Mouse (Mus musculus) CH12.LX (cell line): ENCODE results near the gene Gimap9. TPM values are rescaled to one million over a fixed set of nuclear protein-coding genes. Genes with fewer than 3 reads are reported as not detected.

Experiments
- DNase-seq: peaks from one replicate; pipeline ENCODE4 v3.0.0-alpha.2; 2013; ENCODE audit errors: extremely low read depth
- H3K27ac ChIP-seq: 2 replicates; pipeline ENCODE4 v1.5.1; 2012; ENCODE audit warnings: low read depth, mild to moderate bottlenecking, control low read depth, moderate library complexity; ENCODE audit not compliant: insufficient read depth
- H3K27me3 ChIP-seq: replicated peaks from 2 replicates; pipeline ENCODE3; 2012; ENCODE audit warnings: inconsistent platforms
- H3K36me3 ChIP-seq, 2 experiments: replicated peaks in 1 of 2; 2 replicates each; pipeline versions ENCODE3 to v1.6.1; 2012; ENCODE audit warnings: inconsistent platforms in 1 of 2, low read length in 1 of 2, mild to moderate bottlenecking in 1 of 2, mixed read lengths in 1 of 2, moderate library complexity in 1 of 2; ENCODE audit not compliant: control insufficient read depth in 1 of 2, insufficient read depth in 1 of 2
- H3K4me1 ChIP-seq, 2 experiments: 2 replicates each; pipeline ENCODE4 v1.6.1; 2012; ENCODE audit warnings: inconsistent platforms in 1 of 2, moderate library complexity in 1 of 2; ENCODE audit not compliant: insufficient read depth in 2 of 2, control insufficient read depth in 1 of 2
- H3K4me2 ChIP-seq: 2 replicates; pipeline ENCODE4 v1.6.1; 2012; ENCODE audit warnings: low read depth, mild to moderate bottlenecking, control low read depth; ENCODE audit not compliant: poor library complexity, insufficient read depth, severe bottlenecking
- H3K4me3 ChIP-seq, 3 experiments: fragments of 150-350 bp in 1 of 3; sonication (generic) in 1 of 3; replicated peaks in 1 of 3; 2 replicates each; pipeline versions ENCODE3 to v1.5.1; 2011 to 2012; ENCODE audit warnings: low read depth in 2 of 3, low read length in 2 of 3, mild to moderate bottlenecking in 2 of 3, moderate library complexity in 2 of 3, control low read depth in 1 of 3, improper control_type of control experiment in 1 of 3, inconsistent platforms in 1 of 3, mixed read lengths in 1 of 3; ENCODE audit not compliant: poor library complexity in 1 of 3
- H3K79me2 ChIP-seq: replicated peaks from 2 replicates; pipeline ENCODE4 v1.6.1; 2012; ENCODE audit warnings: mild to moderate bottlenecking, moderate library complexity; ENCODE audit not compliant: control insufficient read depth, poor library complexity, insufficient read depth, severe bottlenecking; ENCODE audit errors: extremely low read depth
- H3K9ac ChIP-seq: 2 replicates; pipeline ENCODE4 v1.6.1; 2012; ENCODE audit warnings: low read depth, mild to moderate bottlenecking, control low read depth, moderate library complexity; ENCODE audit not compliant: insufficient read depth
- H3K9me3 ChIP-seq: replicated peaks from 2 replicates; pipeline ENCODE3; 2012; ENCODE audit warnings: low read length, inconsistent platforms, mixed read lengths
- CHD2 ChIP-seq: IDR thresholded peaks from 2 replicates; pipeline ENCODE4 v1.6.1; 2011; ENCODE audit warnings: low read length, improper control_type of control experiment
- ELF1 ChIP-seq: IDR thresholded peaks from 2 replicates; pipeline ENCODE4 v1.6.1; 2014; ENCODE audit warnings: low read depth, mild to moderate bottlenecking, inconsistent platforms, low read length, improper control_type of control experiment
- EP300 ChIP-seq: IDR thresholded peaks from 2 replicates; pipeline ENCODE4 v1.6.1; 2011; ENCODE audit warnings: low read length, improper control_type of control experiment
- IRF4 ChIP-seq: IDR thresholded peaks from 2 replicates; pipeline ENCODE4 v1.6.1; 2014; ENCODE audit warnings: low read depth, mild to moderate bottlenecking, inconsistent platforms, low read length, improper control_type of control experiment
- JUND ChIP-seq: conservative IDR thresholded peaks from 2 replicates; pipeline ENCODE4 v1.6.1; 2011; ENCODE audit warnings: low read depth, low read length, improper control_type of control experiment
- KAT2A ChIP-seq: IDR thresholded peaks from 2 replicates; pipeline ENCODE4 v1.6.1; 2012; ENCODE audit warnings: low read length, improper control_type of control experiment, inconsistent platforms; ENCODE audit not compliant: insufficient replicate concordance
- MAFK ChIP-seq: IDR thresholded peaks from 2 replicates; pipeline ENCODE4 v1.6.1; 2011; ENCODE audit warnings: low read length, improper control_type of control experiment; ENCODE audit not compliant: insufficient replicate concordance
- MAX ChIP-seq: IDR thresholded peaks from 2 replicates; pipeline ENCODE4 v1.6.1; 2011; ENCODE audit warnings: low read length, improper control_type of control experiment
- NELFE ChIP-seq: IDR thresholded peaks from 2 replicates; pipeline ENCODE4 v1.6.1; 2011; ENCODE audit warnings: low read depth, low read length, improper control_type of control experiment
- NRF1 ChIP-seq: IDR thresholded peaks from 2 replicates; pipeline ENCODE4 v1.6.1; 2014; ENCODE audit warnings: low read depth, mild to moderate bottlenecking, inconsistent platforms, low read length, improper control_type of control experiment, moderate library complexity
- POLR2A ChIP-seq: IDR thresholded peaks from 2 replicates; pipeline ENCODE4 v1.6.1; 2011; ENCODE audit warnings: low read depth, mild to moderate bottlenecking, improper control_type of control experiment, low read length
- RAD21 ChIP-seq: IDR thresholded peaks from 2 replicates; pipeline ENCODE4 v1.6.1; 2011; ENCODE audit warnings: low read depth, mild to moderate bottlenecking, low read length, improper control_type of control experiment, moderate library complexity
- SIN3A ChIP-seq: IDR thresholded peaks from 2 replicates; pipeline ENCODE4 v1.6.1; 2012; ENCODE audit warnings: low read length, improper control_type of control experiment, inconsistent platforms
- TBP ChIP-seq: conservative IDR thresholded peaks from 2 replicates; pipeline ENCODE4 v1.6.1; 2011; ENCODE audit warnings: low read depth, low read length, improper control_type of control experiment
- USF1 ChIP-seq: IDR thresholded peaks from 2 replicates; pipeline ENCODE4 v1.6.1; 2014; ENCODE audit warnings: low read depth, mild to moderate bottlenecking, inconsistent platforms, low read length, improper control_type of control experiment
- ZC3H11A ChIP-seq: IDR thresholded peaks from 2 replicates; pipeline ENCODE4 v1.6.1; 2012; ENCODE audit warnings: low read depth, mild to moderate bottlenecking, inconsistent platforms, low read length, improper control_type of control experiment
- ZMIZ1 ChIP-seq: IDR thresholded peaks from 2 replicates; pipeline ENCODE4 v1.6.1; 2012; ENCODE audit warnings: low read depth, mild to moderate bottlenecking, inconsistent platforms, low read length, improper control_type of control experiment
- dilution Hi-C: fragments of 300-500 bp; cut with MboI; formaldehyde crosslinking; loops from 2 replicates; pipeline ENCODE4 v1.14.3; 2020; ENCODE audit warnings: low sequenced_read_pairs; ENCODE audit not compliant: extremely low pct_unique_long_range_greater_than_20kb, extremely low pct_ligation_motif_present
- in situ Hi-C: fragments of 300-500 bp; cut with MboI; formaldehyde crosslinking; loops from 3 replicates; pipeline ENCODE4 v1.14.3; 2019; ENCODE audit warnings: low sequenced_read_pairs, low pct_ligation_motif_present, low pct_unique_long_range_greater_than_20kb, mixed read lengths
- polyA plus RNA-seq: library from polyadenylated mRNA; unstranded; fragments of >175 nt; gene quantifications from 2 replicates; pipeline ENCODE4 v1.2.1, GENCODE M21; 2012; ENCODE audit warnings: low read depth; ENCODE audit not compliant: insufficient read length
- total RNA-seq, 2 experiments: library from RNA; depleted of rRNA; stranded (reverse); fragments of 300-350 nt in 1 of 2; fragments of >200 nt in 1 of 2; gene quantifications; 2 replicates each; pipeline ENCODE4 v1.2.3; 2012 to 2014

Gene Gimap9
- total and polyA plus RNA-seq, 3 experiments = 31.0 to 75.1 (median 46.1) TPM

- dilution Hi-C loops = no loop called here
- in situ Hi-C loops = no loop called here
- Histone ChIP-seq H3K27ac (no peak overlapping the region; the same call in 1 of the 2 replicates), H3K36me3 (peaks cover 0 to 4% of the 10 kb centered on the region in 2 experiments), H3K4me3 (peak overlapping the region in 1 of 3 experiments; percentile 20), H3K27me3 (no peaks in the 10 kb centered on the region), H3K79me2 (peaks cover 14% of the 10 kb centered on the region), H3K4me1 (peaks cover 25 to 62% of the 10 kb centered on the region in 2 experiments), H3K9ac (no peak overlapping the region), H3K4me2 (peak overlapping the region; percentile 93)
- TF ChIP-seq SIN3A = no peak
- TF ChIP-seq NRF1 = no peak
- no peak for TF ChIP-seq MAFK
- TF ChIP-seq TBP = no peak
- TF ChIP-seq RAD21 = no peak
- TF ChIP-seq, all 38 proteins: peak for 0
- no peak for DNase-seq
- no peaks in the 10 kb centered on the region for H3K9me3 ChIP-seq
These were observed 44.4 kb downstream of the Gimap9 start for GRCm38 (mm10) chr6:48720326-48720725.

DNA sequence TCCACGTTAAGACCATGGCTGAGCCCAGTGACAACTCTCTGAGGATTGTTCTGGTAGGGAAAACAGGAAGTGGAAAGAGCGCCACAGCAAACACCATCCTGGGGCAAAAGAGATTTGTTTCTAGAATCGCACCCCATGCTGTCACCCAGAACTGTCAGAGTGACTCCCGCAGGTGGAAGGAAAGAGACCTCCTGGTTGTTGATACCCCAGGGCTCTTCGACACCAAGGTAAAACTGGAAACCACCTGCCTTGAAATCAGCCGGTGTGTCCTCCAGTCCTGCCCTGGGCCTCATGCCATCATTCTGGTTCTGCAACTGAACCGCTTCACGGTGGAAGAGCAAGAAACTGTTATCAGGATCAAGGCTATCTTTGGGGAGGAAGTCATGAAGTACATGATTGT lies 47.5 kb downstream of the Gimap9 start:
- no peaks in the 10 kb centered on the region for H3K9me3 ChIP-seq
- TF ChIP-seq CHD2 (0 out of 2 replicates have a peak, but pooled peaks have one; percentile 10), POLR2A (no peak), EP300 (peak; percentile 20; the same call in 1 of the 2 replicates), IRF4 (no peak), TBP (no peak), ZMIZ1 (no peak), MAX (peak; percentile 48; the same call in 1 of the 2 replicates), ELF1 (peak; percentile 44; the same call in 1 of the 2 replicates), KAT2A (no peak)
- H3K36me3 ChIP-seq = peaks cover 0 to 4% of the 10 kb centered on the region in 2 experiments
- dilution Hi-C loops = no loop called here
- peak overlapping the region; percentile 34; the same call in 1 of the 2 replicates for H3K9ac ChIP-seq
- in situ Hi-C loops = no loop called here
- H3K4me2 ChIP-seq = peak overlapping the region; percentile 64
- H3K4me1 ChIP-seq = peaks cover 31 to 70% of the 10 kb centered on the region in 2 experiments
- no peak overlapping the region for H3K4me3 ChIP-seq
- H3K27ac ChIP-seq = peak overlapping the region; percentile 71
- DNase-seq = no peak
- peaks cover 14% of the 10 kb centered on the region for H3K79me2 ChIP-seq
- H3K27me3 ChIP-seq = no peaks in the 10 kb centered on the region

- TF ChIP-seq JUND (no peak; the same call in 1 of the 2 replicates), CHD2 (no peak), ZC3H11A (no peak), SIN3A (no peak), NELFE (no peak), USF1 (no peak), TBP (no peak)
- no peaks in the 10 kb centered on the region for H3K27me3 ChIP-seq
- peaks cover 25 to 69% of the 10 kb centered on the region in 2 experiments for H3K4me1 ChIP-seq
- dilution Hi-C loops (no loop called here), in situ Hi-C loops (no loop called here)
- no peak overlapping the region for H3K4me2 ChIP-seq
- H3K27ac ChIP-seq = no peak overlapping the region
- no peak overlapping the region for H3K4me3 ChIP-seq
- no peak overlapping the region for H3K9ac ChIP-seq
- no peaks in the 10 kb centered on the region for H3K9me3 ChIP-seq
- no peak for DNase-seq
- peaks cover 6% of the 10 kb centered on the region; the same call in 1 of the 2 replicates for H3K79me2 ChIP-seq
- peaks cover 0 to 6% of the 10 kb centered on the region in 2 experiments for H3K36me3 ChIP-seq
These were observed 49.5 kb downstream of the Gimap9 start for GRCm38 (mm10) chr6:48725476-48725875.
